Mouse (Mus musculus) frontal cortex, postnatal 25 days (tissue): ENCODE results near the gene Rarb.
"Not testable (repeated sequence)": the region's sequence is repeated elsewhere in the genome, so short reads cannot be mapped to it uniquely, and the experiment has no call there.

Experiments
- DNase-seq, 2 experiments: peaks; one replicate each; pipeline ENCODE4 v3.0.0; 2022; ENCODE audit warnings: low spot score in 2 of 2

Gene Rarb

DNA sequence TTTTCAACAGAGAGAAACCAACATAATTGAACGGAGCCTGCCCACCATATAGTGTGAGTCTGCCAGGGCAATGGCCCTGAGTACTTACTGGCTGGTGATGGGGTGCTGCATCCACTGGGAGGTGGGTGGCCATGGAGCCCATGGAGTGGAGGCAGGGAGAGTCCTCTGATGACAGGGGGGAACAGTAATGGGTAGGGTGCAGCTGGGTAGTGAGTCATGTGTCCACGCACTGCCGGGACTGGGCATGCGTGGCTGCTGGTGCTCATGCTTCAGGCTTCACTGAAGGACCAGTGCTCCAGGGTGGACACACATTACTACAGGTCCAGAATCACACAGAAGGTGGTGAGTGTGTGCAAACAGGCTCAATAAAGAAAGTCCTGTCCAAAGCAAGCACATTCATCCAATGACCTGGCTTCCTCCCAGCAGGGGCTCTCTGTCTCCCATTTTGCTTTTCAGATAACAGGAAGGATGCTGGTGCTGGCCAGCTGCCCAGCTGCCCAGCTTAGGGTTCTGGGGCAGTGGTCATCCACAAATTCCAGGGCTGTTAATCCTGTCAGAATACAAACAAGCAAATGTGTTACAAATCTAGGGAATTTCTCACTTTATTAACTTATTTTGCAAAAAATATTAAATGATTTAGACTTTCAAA, at the start of gene Rarb:
TSS of gene Rarb (minus strand) at position 555 of the 649 bp plus-strand sequence.
- DNase-seq, result no peak

DNA sequence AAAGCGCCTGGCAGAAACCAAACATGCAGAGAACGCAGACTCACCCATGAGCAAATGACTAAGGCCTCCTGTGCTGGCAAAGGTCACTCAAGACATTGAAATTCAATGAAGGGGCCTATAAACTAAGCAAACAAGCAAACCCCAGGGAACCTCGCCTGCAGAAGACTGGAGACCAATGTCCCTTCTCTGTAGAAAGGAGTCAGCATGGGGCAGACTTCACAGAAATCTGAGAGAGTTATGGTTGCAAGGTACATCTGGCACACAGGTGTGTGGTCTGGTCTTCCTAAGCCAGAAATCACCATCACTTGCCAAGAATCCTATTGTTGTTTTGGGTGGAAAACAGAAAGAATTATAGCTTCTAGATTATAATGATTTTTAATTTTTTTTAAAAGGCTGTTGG, 23.1 kb upstream of the Rarb start:
- DNase-seq, result no peak

DNA sequence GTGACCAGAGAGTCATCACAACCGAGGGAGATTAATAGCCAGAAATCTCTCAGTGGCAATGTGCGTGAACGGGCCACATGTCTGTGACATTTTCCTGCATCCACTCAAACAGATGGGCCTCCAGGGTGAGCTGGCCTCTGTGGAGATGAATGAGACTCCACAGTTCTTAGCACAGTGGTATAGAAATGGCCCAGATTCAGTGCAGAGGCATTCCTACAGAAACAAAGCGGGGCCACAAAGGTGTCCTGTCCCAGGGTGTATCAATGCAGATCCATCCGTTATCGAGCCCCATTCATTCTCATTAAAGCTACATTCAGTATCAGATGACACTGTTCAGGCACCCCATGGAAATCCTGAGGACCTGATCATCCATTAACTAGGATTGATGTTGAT, 22.6 kb upstream of the Rarb start:
- DNase-seq, result no peak

DNA sequence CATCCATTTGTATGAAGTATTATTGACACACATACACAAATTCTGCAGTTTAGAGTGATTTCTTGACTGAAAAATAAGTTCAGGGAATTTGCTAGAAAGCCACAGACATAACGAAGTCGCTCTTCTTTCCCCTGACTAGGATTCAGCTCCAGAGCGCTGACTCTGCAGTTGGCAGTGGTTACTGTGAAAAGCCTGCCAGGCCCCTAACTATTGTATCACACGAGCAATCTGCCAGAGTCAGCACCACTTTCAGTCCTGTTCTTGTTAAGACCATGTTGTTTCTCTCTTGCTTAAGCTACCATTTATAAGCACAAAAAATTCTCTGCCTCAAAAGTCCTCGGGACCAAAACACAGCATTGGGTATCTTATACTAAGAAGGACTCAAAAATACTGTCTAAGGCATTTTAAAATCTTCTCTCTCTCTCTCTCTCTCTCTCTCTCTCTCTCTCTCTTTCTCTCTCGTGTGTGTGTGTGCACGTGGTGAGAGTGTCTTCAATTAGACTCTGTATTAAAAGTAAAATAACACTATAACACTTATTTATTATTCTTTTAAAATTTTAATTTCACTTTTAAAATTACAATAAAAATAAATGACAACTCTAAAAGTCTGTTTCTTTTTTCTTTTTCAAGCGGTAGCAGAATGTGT, 22.1 kb upstream of the Rarb start:
- DNase-seq, result no peak

DNA sequence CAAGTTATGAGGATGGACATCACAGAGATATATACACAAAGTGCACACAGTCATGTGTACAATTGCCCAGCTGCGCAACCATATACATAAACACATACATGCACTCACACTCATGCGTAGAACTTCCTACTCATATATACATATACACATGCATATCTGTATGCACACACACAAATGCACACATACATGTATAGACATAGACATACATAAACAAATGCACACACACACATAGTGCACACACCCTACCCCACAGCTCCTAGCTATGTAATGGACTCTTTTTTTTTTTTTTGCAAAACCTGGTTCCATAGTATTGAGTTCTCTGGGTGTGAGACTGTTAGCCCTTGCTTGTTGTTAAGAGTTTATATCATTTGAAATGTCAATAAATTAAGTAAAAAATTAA, 21.2 kb upstream of the Rarb start:
- no peak for DNase-seq

DNA sequence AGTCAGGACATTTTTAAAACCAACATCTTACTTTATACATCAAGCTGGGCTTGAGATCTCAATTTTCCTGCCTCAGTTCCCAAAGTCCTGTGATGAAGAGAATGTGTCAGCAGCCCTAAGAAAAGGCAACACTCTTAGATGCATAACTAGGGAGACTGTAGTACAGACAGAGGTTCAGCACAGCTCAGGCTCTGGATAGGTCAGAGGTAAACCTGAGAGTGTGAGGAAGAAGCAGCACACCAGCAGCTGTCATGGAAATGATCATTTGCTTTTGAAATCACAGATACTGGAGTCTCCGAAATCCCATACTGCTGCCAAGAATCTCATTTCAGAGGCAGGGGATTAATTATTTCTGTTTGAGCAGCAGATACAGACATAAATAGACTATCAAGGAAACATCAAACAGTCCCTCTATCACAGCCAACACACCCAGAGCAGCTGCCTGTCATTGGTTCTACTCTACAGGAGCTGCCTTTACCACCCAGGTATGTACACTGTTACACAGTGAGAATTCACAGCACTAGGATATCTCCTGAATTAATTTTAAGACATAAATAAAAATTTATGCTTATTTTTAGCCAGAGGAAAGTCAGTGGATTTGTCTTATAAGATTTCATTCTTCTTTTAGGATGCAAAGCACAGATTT, 3.7 kb downstream of the Rarb start:
- DNase-seq, result no peak

DNA sequence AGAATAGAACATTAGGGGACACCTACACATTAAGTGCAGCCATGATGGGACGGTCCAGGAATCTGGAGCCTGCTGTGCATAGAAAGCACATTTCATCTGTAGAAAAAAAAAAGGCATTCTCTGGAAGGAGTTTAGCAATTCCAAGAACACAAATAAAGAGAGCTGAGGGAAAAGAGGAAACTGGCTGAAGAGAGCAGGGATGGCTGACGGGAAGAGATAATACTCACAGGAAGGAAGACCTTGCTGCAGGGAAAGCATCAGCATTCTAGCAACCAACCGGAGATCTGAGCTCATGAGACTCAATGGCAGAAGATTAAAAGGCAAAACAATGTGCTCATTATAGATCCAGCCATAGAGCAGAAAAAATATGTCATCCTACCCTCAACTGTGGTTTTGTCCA, 12.8 kb downstream of the Rarb start:
- DNase-seq, result no peak

DNA sequence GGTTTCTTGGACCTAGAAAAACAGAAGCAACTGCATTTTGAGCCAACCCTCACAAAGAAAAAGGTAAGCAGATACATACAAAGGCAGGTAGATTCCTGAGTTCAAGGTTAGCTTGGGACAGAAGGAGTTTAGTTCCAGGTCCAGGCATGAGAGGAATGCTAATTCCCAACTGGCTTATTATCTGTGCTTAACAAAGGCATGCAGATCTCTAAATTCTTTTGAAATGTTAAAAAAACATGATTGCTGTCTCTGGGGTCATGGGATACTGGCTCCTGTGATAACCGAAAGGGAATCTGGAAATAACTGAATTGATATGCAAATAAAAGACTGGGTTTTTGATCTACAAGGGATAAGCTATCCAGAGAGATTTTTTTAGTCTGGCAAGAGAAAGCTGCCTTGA, 28.8 kb downstream of the Rarb start:
- DNase-seq, result no peak

DNA sequence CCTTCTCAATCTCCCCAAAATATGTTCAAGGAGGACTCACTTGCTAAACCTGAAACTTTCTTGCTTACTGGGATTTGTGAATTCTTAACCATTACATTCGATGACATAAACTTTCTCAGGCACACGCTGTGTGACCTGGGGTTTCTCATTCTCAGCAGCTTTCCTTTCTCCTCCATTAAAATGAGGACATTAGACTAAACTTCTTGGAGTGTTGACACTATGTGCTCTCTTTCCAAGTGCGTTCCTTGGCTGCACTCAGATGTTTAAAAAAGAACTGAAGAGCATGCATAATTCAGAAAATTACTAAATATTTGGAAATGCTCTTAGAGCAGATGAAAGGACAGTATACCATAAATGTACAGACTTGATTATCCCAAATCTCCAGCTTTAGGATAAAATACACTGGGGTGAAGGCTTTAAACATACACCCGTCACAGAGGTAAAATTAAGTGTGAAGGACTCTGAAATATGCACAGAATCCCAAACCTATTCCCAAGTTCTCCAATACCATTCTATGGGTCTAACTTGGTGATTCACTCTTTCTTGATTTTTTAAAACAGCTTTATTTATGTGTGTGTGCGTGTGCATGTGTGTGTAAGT, 36.9 kb downstream of the Rarb start:
- no peak for DNase-seq

DNA sequence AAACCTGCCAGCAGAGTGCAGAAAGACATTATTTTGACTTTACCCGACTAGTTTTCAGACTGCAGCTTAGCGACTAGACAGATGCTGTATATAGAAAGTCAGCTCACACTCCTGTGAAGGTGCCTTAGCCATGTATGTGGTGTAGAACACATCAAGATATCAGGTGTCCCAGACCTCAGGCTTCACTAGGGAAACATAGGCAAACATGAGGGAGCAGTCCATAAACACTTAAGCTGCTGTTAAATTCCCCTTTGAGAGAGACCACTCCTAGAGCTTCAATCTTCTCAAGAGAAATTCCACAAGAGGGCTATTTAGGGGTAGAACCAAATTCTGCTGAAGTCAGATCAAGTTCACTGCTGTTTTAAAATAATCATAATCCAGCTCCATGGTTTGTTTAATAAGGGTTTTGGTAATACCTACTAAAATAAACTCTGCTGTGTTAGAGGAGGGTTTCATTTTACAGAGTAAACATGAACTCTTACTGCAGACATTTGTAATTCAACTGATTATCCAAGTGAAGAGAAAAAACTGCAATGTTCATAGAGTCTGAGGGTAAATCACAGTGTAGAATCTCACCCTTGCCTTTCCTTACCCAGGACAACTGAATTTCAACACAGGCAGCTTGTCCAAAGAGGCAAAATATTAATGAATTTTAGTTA, 42.1 kb downstream of the Rarb start:
- DNase-seq, result no peak

DNA sequence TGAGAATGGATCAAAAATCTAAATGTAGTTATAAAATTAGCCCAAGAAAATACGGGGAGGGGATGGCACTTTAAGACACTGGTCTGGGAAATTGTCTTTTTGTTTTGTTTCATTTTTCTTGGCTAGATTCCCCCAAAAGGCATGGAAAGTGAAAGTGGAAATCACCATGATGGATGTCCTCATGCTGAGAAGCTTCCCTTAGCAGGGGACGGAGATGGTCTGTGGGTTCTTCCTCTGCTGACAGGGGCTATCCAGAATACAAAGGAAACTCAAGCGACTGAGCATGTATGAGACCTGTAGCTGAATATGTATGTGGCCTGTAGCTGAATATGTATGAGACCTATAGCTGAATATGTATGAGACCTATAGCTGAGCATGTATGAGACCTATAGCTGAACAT, 46.0 kb downstream of the Rarb start:
- no peak for DNase-seq

DNA sequence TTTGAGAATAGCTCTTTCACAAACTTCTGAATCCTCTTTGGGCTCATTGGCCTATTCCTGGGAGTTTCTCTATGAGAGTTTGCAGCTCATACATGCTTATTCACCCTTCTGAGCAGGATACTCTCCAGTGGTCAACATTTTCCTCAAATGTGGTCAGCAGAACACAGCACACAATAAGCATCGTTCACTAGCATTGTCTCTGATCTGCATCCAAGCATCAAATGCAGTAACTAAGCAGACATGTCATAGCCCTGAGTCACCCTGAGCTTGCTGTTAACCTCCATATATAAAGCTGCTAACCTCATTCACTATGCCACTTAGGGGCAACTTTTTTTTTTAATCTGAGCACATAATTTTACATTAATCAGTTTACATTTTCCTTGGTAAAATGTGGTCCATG, 53.1 kb downstream of the Rarb start:
- no peak for DNase-seq

DNA sequence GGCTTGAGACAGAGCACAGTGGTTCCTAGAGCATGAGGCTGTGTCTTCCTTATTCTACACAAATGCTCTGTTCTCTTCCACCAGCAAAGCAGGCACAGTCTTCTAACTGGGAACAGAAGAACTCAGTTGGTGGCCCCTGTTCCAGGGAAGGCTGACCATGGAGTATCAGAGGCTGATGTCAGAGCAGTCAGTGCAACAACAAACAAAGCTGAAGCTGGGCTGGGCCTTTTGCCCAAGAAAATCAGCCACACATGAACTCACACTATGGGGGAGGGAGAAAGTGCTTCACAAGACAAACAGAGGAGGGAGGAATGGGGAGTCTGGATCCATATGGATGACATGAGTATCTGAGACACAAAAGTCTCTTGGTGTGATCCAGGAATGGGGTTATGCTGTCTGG, 56.2 kb downstream of the Rarb start:
- DNase-seq, result no peak

DNA sequence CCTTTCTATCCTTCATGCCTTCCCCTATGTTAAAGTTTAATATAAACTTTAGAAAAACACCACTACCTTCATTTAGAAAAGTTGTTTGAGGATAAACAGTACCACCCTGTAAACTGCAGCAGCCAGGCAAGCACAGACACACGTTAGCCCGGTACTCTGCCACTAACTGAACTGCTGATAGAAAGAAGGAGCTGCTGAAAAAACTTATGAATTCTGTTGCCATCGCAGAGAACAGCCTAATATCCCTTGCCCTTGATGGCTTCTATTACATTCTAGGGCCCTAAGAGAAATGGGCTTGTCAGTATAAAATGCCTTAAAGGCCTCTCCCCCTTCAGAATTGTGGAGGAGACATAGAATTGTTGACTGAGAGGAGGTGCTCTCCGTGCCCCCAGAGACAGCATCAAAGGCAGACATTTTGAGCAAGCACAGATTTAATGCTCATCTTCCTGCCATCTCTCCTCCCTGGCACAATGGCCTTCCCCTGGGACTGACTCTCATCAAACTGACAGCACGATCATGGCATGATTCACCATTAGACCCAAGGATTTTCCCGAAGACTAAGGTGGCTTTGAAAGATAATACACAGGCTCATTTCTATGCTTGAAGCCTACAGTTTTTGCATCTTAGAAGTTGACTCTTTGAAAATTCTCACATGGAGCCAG, 60.1 kb downstream of the Rarb start:
- DNase-seq, result no peak

DNA sequence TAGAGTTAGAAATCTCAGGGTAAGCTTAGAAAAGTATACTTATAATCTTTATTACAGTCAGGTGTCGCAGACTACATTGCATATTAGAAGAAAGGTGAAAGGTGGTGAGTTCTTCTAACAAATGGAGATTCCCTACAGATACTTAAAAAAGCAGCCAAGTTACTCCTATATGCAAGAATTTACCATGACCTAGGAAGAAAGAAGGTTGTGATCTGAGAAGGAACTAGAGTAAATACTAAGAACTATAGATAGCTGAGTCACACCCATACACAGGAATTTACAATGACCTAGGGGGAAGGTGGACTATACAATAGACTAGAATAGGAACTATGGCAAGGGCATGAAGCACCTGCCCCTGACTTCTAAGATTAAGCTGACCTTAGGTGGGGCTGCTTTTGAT, 63.4 kb downstream of the Rarb start:
- not testable (repeated sequence) for DNase-seq

DNA sequence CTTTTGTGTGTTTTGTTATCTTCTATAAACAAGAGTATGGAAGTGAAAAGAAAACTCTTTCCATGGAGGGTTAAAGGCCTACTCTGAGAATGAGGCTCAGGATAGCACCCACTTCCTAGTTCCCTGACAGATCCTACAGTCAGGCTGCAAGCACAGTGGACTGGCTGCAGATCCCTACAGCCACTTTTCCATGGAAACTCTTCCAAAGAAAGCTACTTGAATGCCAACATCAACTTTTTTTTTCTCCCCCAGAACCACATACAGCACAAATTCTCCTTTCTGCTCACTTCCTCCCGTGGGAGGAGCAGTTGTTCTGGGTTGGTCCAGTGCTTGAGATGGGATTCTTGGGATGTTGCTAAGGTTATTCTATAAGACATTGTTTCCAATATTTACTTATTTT, 66.3 kb downstream of the Rarb start:
- DNase-seq, result no peak

DNA sequence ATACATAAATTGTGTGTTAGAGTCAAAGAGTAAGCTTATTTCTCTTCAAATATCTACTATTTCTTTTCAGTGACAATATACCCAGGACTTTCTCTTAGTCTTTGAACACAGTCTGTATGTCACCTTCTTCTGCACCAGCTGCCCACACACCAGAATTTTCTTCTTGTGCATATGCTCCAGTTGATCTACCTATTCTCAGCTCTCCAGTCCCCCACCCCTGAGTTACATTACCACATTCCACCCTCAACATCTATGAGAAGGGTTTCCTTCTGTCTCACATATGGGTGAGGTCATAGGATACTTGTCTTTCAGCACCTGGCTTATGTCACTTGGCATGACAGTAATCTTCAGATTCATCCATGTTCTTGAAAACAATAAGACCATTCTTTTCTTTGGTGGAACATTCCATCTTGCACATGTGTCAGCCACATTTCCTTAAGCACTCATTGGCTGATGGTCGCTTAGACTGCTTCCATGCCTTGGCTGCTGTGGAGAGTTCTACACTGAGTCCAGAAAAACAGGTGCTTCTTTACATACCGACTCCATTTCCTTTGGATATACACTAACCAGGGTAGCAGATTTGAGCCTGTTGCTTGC, 71.9 kb downstream of the Rarb start:
- DNase-seq, result no peak

DNA sequence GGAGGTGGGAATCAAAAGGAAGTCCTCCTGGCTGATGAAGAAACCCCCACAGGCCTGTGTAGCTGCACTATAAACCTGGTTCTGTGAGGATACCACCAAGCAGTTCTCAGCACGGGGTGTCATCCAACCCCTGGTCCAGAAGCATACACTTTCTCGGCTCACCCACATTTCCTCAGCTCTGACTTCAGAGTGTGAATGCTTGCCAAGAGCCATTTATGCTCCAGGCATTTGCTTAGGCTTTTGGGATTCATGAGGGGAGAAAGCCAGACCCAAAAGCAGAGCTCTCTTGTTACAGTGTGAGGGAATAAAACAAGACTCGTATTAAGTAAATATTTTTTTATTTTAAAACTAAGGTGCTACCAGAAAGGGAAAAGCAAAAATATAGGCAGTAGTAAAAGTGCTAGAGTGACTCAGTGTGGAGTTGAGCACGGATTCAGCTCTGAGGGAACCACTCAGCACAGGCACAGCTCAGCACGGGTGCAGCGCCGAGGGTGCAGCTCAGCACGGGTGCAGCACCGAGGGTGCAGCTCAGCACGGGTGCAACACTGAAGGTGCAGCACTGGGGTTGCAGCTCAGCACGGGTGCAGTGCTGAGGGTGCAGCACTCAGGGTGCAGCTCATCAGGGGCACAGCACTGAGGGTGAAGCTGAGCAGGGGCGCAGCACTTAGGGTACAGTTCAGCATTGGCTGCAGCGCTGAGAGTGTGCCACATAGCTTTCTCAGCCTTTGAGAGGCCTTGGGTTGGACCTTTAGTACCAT, 77.8 kb downstream of the Rarb start:
- DNase-seq, result no peak

DNA sequence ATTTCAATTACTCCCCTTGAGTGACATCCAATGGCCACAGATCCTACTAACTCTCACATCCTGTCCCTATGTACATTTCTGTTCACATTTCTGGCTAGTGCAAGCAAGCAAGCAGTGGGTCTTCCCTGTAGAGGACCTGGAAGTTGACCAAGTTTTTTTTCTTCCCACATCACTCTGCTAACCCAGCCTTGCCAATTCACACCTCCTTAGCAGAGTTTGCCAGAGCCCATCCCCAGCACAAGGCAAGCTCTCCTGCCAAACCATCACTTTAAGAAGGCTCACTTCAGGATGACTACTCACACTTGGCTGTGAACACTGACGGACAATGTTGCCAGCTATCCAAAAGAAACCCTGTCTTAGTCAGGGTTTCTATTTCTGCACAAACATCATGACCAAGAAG, 80.4 kb downstream of the Rarb start:
- DNase-seq, result no peak

DNA sequence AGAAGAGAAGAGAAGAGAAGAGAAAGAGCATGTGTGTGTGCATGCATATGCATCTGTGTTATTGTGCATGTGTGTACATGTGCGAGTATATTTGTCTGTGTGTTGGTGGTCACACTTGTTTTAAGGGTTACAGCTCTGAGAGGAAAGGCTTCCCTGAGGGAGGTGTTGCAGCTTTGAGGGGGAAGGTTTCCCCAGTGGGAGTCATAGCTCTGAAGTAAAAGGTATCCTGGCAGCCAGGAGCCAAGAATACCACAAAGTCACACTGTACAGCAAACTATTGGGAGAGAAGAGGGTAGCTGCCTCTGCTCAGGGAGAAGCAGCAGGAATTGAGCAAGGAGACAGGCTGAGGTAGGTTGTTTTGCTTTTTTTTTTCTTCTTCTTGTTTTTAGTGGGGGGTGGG, 81.2 kb downstream of the Rarb start:
- DNase-seq, result no peak
